Mouse (Mus musculus) myocyte (in vitro differentiated cells): ENCODE results near the gene Cbx8. TPM values are rescaled to one million over a fixed set of nuclear protein-coding genes. Genes with fewer than 3 reads are reported as not detected.

Experiments used
- H3K27me3 ChIP-seq: one replicate; pipeline ENCODE4 v1.6.1; 2011; ENCODE audit not compliant: control insufficient read depth, insufficient read depth, insufficient read length
- H3K36me3 ChIP-seq: one replicate; pipeline ENCODE4 v1.6.1; 2011; ENCODE audit not compliant: control insufficient read depth, insufficient read depth
- H3K4me2 ChIP-seq: one replicate; pipeline ENCODE4 v1.6.1; 2011; ENCODE audit warnings: low read depth, control low read depth
- H3K4me3 ChIP-seq: one replicate; pipeline ENCODE4 v1.5.1; 2011; ENCODE audit warnings: mild to moderate bottlenecking, control low read depth, moderate library complexity
- H3K79me2 ChIP-seq: one replicate; pipeline ENCODE4 v1.6.1; 2011; ENCODE audit not compliant: control insufficient read depth, insufficient read depth
- H3ac ChIP-seq: one replicate; pipeline ENCODE4 v1.6.1; 2011; ENCODE audit not compliant: control insufficient read depth, insufficient read length
- CEBPB ChIP-seq: IDR thresholded peaks from 2 replicates; pipeline ENCODE4 v1.6.1; 2011; ENCODE audit warnings: mild to moderate bottlenecking, moderate library complexity; ENCODE audit not compliant: poor library complexity, insufficient read depth, severe bottlenecking
- E2F4 ChIP-seq: IDR thresholded peaks from one replicate; pipeline ENCODE4 v1.6.1; 2011; ENCODE audit warnings: mild to moderate bottlenecking, control low read depth, moderate library complexity; ENCODE audit not compliant: insufficient read depth
- MAX ChIP-seq: IDR thresholded peaks from one replicate; pipeline ENCODE4 v1.6.1; 2011; ENCODE audit warnings: low read depth, mild to moderate bottlenecking, control low read depth
- MYOD1 ChIP-seq, 3 experiments: IDR thresholded peaks; one replicate each; pipeline ENCODE4 v1.6.1; 2011; ENCODE audit warnings: control low read depth in 2 of 3, low read depth in 2 of 3, mild to moderate bottlenecking in 2 of 3, moderate library complexity in 1 of 3; ENCODE audit not compliant: insufficient read length in 2 of 3, control insufficient read depth in 1 of 3
- MYOG ChIP-seq, 3 experiments: IDR thresholded peaks; one replicate each; pipeline ENCODE4 v1.6.1; 2011; ENCODE audit warnings: control low read depth in 2 of 3, low read depth in 2 of 3, mild to moderate bottlenecking in 2 of 3; ENCODE audit not compliant: insufficient read length in 2 of 3, control insufficient read depth in 1 of 3, insufficient read depth in 1 of 3
- POLR2A ChIP-seq: IDR thresholded peaks from one replicate; pipeline ENCODE4 v1.6.1; 2011; ENCODE audit warnings: low read depth, mild to moderate bottlenecking, control low read depth, moderate library complexity; ENCODE audit not compliant: insufficient read length
- POLR2AphosphoS2 ChIP-seq: IDR thresholded peaks from one replicate; pipeline ENCODE4 v1.6.1; 2011; ENCODE audit warnings: low read depth, control low read depth; ENCODE audit not compliant: insufficient read length
- REST ChIP-seq: IDR thresholded peaks from one replicate; pipeline ENCODE4 v1.6.1; 2011; ENCODE audit warnings: mild to moderate bottlenecking, control low read depth, moderate library complexity; ENCODE audit not compliant: insufficient read depth, insufficient read length
- SRF ChIP-seq: IDR thresholded peaks from one replicate; pipeline ENCODE4 v1.6.1; 2011; ENCODE audit warnings: low read depth; ENCODE audit not compliant: control insufficient read depth, insufficient read length
- TCF12 ChIP-seq: IDR thresholded peaks from one replicate; pipeline ENCODE4 v1.6.1; 2011; ENCODE audit warnings: mild to moderate bottlenecking, control low read depth; ENCODE audit not compliant: poor library complexity, insufficient read depth, severe bottlenecking
- TCF3 ChIP-seq: IDR thresholded peaks from one replicate; pipeline ENCODE4 v1.6.1; 2011; ENCODE audit warnings: low read depth, control low read depth; ENCODE audit not compliant: insufficient read length
- USF1 ChIP-seq: IDR thresholded peaks from one replicate; pipeline ENCODE4 v1.6.1; 2011; ENCODE audit warnings: low read depth, mild to moderate bottlenecking, control low read depth, moderate library complexity
- polyA plus RNA-seq: library from polyadenylated mRNA; unstranded; fragments of >200 nt; fragmentation: generic; extraction: Trizol; gene quantifications from one replicate; pipeline ENCODE4 v1.2.1, GENCODE M21; 2012; ENCODE audit warnings: missing spikeins

The Cbx8 gene
- polyA plus RNA-seq, 1 experiment = 4.9 TPM

DNA sequence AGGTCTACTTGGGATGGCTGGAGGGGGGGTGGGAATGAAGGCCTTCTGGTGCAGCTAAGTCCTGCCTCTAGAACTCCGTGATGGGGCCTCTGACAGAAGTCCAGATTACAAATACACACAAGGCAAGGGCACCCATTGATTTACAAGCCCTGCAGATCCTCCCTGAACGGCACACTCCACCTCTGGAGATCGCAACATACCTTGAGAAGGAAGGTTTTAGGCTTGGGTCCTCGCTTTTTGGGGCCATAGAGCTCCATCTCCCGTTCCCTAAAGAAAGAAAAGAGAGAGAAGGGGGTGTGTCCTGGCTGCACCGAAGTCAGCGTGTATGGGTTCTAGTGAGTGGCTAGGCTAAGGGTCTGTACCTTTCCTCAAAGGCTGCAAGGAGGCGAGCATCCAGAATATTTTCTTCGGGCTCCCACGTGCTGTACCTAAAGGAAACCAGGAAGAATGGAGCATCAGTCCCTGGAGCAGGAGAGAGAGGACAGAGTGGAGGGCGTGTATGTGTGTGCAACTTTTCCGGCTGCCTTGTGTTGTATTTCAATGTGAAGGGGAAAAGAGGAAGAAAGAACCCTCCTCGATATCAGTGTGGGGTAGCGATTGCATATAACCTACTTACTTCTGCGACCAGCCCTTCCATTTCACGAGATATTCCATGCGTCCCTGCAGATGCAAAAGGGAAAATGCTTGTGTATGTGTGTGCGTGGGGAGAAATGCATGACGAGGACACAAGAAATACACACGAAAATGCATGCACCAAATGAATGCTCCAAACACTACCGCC is 847 bp downstream of the Cbx8 start:
- peaks cover 13% of the 10 kb centered on the region for H3K79me2 ChIP-seq
- H3K4me2 ChIP-seq = peak overlapping the region; percentile 89
- peak overlapping the region; percentile 53 for H3ac ChIP-seq
- H3K36me3 ChIP-seq = no peaks in the 10 kb centered on the region
- TF ChIP-seq E2F4 (no peak), MYOG (IDR thresholded peaks at IDR 0.05; ENCODE audit: control insufficient read depth in 1 of 3, insufficient read depth in 1 of 3, insufficient read length in 2 of 3, low read depth in 2 of 3) (no peak), CEBPB (no peak)
- peaks cover 10% of the 10 kb centered on the region for H3K27me3 ChIP-seq
- peak overlapping the region; percentile 45 for H3K4me3 ChIP-seq

- no peak overlapping the region for H3K4me2 ChIP-seq
- peaks cover 5% of the 10 kb centered on the region for H3K27me3 ChIP-seq
- TF ChIP-seq MYOG (IDR thresholded peaks at IDR 0.05; ENCODE audit: control insufficient read depth in 1 of 3, insufficient read depth in 1 of 3, insufficient read length in 2 of 3, low read depth in 2 of 3) (no peak), MYOD1 (IDR thresholded peaks at IDR 0.05; ENCODE audit: control insufficient read depth in 1 of 3, insufficient read length in 2 of 3, low read depth in 2 of 3) (no peak), TCF3 (no peak)
- no peak overlapping the region for H3ac ChIP-seq
- peaks cover 13% of the 10 kb centered on the region for H3K79me2 ChIP-seq
- peak overlapping the region; percentile 45 for H3K4me3 ChIP-seq
- H3K36me3 ChIP-seq = no peaks in the 10 kb centered on the region
These were observed 1.9 kb downstream of the Cbx8 start for GRCm38 (mm10) chr11:119038744-119039484.

DNA sequence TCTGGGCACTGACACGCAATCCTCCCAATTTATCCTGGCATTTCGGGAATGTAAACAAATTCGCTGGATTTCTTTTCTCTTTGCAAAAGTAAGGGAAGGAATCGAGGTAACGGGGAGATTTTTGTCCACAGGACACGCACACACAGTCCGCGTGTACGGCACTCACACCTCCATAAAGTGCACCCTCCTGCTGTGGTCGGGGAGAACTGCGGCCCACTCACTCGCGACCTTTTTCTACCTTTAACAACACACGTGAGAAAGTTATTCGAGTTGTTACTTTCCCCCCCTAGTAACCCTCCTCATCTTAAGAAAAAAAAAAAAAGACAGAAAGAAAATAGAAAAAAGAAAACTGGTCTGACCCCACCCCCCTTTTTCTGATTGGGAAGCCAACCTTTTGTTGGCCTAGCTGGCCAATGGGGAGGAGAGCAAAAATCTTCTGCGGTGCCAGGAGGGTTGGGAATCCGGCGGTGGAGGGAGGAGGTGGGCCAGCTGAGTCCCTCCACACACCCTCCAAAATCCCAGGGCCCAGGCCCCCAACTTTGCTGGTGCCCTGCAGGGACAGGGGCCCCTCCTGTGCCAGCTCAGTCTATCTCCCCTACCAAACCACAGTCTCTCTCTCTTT is 2.9 kb downstream of the Cbx8 start:
- Histone ChIP-seq H3K79me2 (peaks cover 13% of the 10 kb centered on the region), H3K4me3 (peak overlapping the region; percentile 40), H3K27me3 (peaks cover 5% of the 10 kb centered on the region), H3K36me3 (no peaks in the 10 kb centered on the region), H3K4me2 (peak overlapping the region; percentile 97), H3ac (peak overlapping the region; percentile 14)
- TF ChIP-seq POLR2AphosphoS2 (no peak), TCF3 (no peak), REST (no peak)

GRCm38 (mm10) chr11:119036934-119037779 is 3.6 kb downstream of the Cbx8 start:
- peaks cover 13% of the 10 kb centered on the region for H3K79me2 ChIP-seq
- peak overlapping the region; percentile 40 for H3K4me3 ChIP-seq
- peak overlapping the region; percentile 97 for H3K4me2 ChIP-seq
- no peaks in the 10 kb centered on the region for H3K36me3 ChIP-seq
- H3ac ChIP-seq = peak overlapping the region; percentile 14
- no peak for TF ChIP-seq USF1
- peak in 1 of 3 experiments; percentile 3 for TF ChIP-seq MYOD1 (IDR thresholded peaks at IDR 0.05; ENCODE audit: control insufficient read depth in 1 of 3, insufficient read length in 2 of 3, low read depth in 2 of 3)
- TF ChIP-seq SRF = no peak
- TF ChIP-seq POLR2AphosphoS2 = peak; percentile 56
- TF ChIP-seq REST = no peak
- no peak for TF ChIP-seq MAX
- TF ChIP-seq MYOG (IDR thresholded peaks at IDR 0.05; ENCODE audit: control insufficient read depth in 1 of 3, insufficient read depth in 1 of 3, insufficient read length in 2 of 3, low read depth in 2 of 3) = no peak
- TF ChIP-seq POLR2A = peak; percentile 74
- no peak for TF ChIP-seq E2F4
- no peak for TF ChIP-seq TCF3
- no peak for TF ChIP-seq TCF12
- TF ChIP-seq CEBPB = no peak
- peaks cover under 1% of the 10 kb centered on the region for H3K27me3 ChIP-seq

- Histone ChIP-seq H3K79me2 (peaks cover 13% of the 10 kb centered on the region), H3K27me3 (no peaks in the 10 kb centered on the region), H3K4me3 (peak overlapping the region; percentile 40), H3K36me3 (no peaks in the 10 kb centered on the region), H3ac (peak overlapping the region; percentile 14), H3K4me2 (peak overlapping the region; percentile 97)
- TF ChIP-seq MYOG (IDR thresholded peaks at IDR 0.05; ENCODE audit: control insufficient read depth in 1 of 3, insufficient read depth in 1 of 3, insufficient read length in 2 of 3, low read depth in 2 of 3) (no peak), POLR2A (no peak), TCF3 (no peak)
These were observed 4.3 kb downstream of the Cbx8 start for GRCm38 (mm10) chr11:119036447-119036846.
